Mouse (Mus musculus): Measurements from ENCODE around the gene Mien1.

Mien1 gene

GRCm38 (mm10) chr11:98438331-98439158 is at the start of gene Mien1:
Mien1 (minus strand) TSS chr11:98438991.
- DNase-seq, result peak; percentile 96 to 98

- no peak for DNase-seq
Measured at GRCm38 (mm10) chr11:98487526-98488040, 48.8 kb upstream of the Mien1 start.

- no peak for DNase-seq
Measured at GRCm38 (mm10) chr11:98485749-98486148, 47.0 kb upstream of the Mien1 start.

GRCm38 (mm10) chr11:98482067-98482466 is 43.3 kb upstream of the Mien1 start:
- no peak for DNase-seq

GRCm38 (mm10) chr11:98481231-98481630 is 42.4 kb upstream of the Mien1 start:
- DNase-seq, result no peak

- DNase-seq, result no peak
Measured at GRCm38 (mm10) chr11:98479940-98480497, 41.2 kb upstream of the Mien1 start.

- no peak for DNase-seq
Measured at GRCm38 (mm10) chr11:98479026-98479939, 40.5 kb upstream of the Mien1 start.

GRCm38 (mm10) chr11:98477011-98477701 is 38.4 kb upstream of the Mien1 start:
- no peak for DNase-seq

- no peak for DNase-seq
Measured at GRCm38 (mm10) chr11:98476434-98476807, 37.6 kb upstream of the Mien1 start.

GRCm38 (mm10) chr11:98475630-98476433 is 37.0 kb upstream of the Mien1 start:
- no peak for DNase-seq

GRCm38 (mm10) chr11:98474967-98475366 is 36.2 kb upstream of the Mien1 start:
- DNase-seq, result no peak

- DNase-seq, result no peak
Measured at GRCm38 (mm10) chr11:98473916-98474479, 35.2 kb upstream of the Mien1 start.

GRCm38 (mm10) chr11:98472696-98473095 is 33.9 kb upstream of the Mien1 start:
- DNase-seq, result no peak

- DNase-seq, result no peak
Measured at GRCm38 (mm10) chr11:98470795-98471194, 32.0 kb upstream of the Mien1 start.

- no peak for DNase-seq
Measured at GRCm38 (mm10) chr11:98469761-98470714, 31.2 kb upstream of the Mien1 start.

- no peak for DNase-seq
Measured at GRCm38 (mm10) chr11:98464516-98464915, 25.7 kb upstream of the Mien1 start.

GRCm38 (mm10) chr11:98463911-98464310 is 25.1 kb upstream of the Mien1 start:
- no peak for DNase-seq

- DNase-seq, result no peak
Measured at GRCm38 (mm10) chr11:98462255-98462654, 23.5 kb upstream of the Mien1 start.

GRCm38 (mm10) chr11:98461109-98461720 is 22.4 kb upstream of the Mien1 start:
- DNase-seq, result no peak

GRCm38 (mm10) chr11:98459860-98460259 is 21.1 kb upstream of the Mien1 start:
- no peak for DNase-seq

Data from lung, postnatal 4 days (tissue).